Mouse (Mus musculus): ENCODE data around the gene Cemip.
A peak's percentile ranks its signal among the peaks of the same experiment; 100 is the strongest.
"Not testable (repeated sequence)": the region's sequence is repeated elsewhere in the genome, so short reads cannot be mapped to it uniquely, and the experiment has no call there.

Gene Cemip

DNA sequence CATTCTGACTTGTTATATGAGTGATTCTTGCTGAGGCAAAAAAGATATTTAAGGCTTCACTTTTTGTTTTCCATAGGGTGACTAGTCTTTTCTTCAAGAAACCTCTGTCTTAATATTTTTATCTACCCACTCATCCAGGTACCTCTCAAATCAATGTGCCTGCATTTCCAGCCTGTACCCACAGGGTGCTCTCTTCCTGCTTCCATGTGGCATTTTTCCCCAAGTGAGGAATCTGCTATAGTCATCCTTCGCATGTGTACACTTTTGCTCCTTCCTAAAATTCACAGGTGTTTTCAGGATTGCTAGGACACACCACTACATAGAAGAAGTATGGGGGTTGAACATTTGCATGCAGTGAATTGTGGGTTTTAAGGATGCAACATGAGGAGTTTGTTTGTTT lies 192.0 kb downstream of the Cemip start:
- DNase-seq (ENCODE audit: low spot score in 2 of 2): no peak

DNA sequence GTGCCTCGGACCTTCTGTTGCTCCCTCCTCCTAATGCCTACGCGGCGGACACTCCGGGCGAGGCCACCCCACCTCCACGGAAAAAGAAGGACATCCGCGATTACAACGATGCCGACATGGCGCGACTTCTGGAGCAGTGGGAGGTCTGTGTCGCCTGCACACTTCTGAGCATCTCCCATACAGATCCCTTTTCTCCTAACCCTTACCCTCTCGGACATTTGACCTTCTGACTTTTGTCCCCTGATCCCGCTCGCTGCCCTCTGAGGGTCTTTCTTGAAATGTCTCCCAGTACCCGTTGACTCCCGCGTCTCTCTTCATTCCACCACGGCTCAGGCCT lies 194.0 kb downstream of the Cemip start:
- no peak for DNase-seq (ENCODE audit: low spot score in 2 of 2)

DNA sequence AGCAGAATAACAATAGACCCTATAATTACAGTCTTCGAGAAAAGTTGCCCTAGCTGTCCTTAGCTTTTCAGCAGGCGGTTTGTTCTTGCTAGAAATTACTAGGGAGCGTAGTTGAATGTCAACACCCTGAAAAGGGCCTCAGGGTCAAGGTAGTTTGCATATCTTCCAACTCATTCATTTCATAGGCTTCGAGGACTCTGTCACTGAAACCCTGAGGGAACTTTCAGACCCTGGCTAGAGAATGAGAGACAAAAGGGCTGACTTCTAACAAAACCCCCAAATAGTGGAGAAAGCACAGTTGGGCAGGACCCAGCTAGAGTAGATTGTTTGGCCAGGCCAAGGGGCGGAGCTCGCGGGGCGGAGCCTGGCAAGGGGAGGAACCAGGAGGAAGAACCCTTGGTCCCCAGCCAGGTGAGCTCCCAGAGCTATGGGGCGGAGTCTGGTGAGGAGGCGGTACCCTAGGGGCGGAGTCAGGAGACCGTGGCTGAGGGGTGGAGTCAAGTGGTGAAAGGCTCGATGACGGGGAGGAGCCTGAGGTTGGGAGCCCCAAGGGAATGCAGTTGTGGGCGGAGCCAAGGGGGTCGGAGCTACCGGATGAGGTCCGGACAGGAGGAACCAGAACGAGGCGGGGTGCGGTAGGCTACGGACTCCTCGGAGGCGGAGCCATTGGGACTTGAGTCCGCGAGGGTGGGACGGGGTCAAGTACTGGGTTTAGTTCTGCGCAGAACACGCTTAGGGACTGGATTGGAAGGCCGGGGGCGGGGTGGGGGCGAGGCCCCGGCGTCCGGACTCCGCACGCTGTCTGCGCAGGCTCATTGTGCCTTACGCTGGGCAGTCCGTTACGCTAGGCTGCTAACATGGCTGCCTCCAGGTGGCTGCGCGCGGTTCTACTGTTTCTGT lies 194.6 kb downstream of the Cemip start:
- peak; percentile 100 for DNase-seq (ENCODE audit: low spot score in 2 of 2)

DNA sequence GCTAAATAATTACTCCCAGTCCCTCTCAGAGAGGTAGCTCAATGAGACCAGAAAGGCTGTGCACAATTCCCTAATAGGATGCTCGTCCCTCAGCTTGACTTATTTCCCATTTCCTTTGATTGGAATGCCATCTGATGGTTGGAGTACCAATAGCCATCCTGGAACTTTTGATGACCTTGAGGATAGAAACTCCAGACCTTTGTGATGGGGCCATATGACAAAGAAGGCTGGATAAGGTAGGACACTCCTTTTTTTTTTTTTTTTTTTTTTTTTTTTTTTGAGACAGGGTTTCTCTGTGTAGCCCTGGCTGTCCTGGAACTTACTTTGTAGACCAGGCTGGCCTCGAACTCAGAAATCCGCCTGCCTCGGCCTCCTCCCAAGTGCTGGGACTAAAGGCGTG lies 196.4 kb downstream of the Cemip start:
- not testable (repeated sequence) for DNase-seq (ENCODE audit: low spot score in 2 of 2)

DNA sequence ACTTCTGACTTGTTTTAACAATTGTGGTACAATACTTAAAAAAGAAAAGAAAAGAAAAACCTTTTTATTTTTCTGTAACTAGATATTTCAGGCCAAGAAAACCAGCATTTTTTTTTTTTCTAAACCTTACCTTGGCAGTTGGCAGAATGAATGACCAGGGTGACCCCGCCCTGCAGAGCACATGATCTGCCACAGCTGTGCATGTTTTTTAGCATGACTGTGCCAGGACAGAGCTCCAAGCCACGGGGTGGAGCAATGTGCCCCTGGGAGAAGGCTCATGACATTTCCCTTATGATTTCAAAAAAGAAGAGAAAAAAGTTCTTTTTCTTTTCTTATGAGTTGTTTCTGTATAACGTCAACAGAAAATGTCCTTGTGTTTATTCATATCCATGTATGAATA lies 196.9 kb downstream of the Cemip start:
- peak in 1 of 2 experiments; percentile 62 for DNase-seq (ENCODE audit: low spot score in 2 of 2)

DNA sequence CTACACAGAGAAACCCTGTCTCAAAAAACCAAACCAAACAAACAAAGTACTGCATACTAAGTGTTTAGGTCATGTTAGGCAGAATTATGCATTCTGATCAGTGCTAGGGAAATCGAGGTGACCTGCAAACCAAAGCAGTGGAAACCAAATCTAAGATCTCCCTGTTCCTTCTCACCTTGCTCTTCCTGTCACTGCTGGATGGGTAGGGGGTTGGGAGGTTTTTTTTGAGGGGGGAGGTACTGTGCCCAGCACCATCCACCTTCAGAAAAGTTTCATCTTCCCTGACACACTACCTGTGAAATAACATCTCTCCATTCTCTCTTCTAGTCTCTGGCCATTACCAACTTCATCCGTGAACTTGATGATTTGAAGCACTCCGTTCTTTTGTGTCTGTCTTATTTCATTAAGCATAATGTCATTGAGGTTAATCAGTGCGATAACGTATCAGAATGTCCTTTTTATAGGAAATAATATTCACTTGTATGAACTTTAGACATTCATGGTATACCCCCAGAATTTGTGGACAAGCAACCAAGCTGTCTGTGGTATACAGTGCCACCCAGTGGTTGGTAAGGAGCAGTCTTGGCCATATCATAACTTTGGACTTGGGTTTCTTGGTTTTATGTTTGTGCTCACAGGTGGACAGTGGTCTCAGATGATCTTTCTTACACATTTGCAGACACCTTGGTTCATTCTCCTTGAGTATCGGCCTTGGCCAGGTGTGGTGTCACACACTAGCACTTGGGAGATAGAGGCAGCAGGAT lies 199.8 kb downstream of the Cemip start:
- peak in 1 of 2 experiments; percentile 57 for DNase-seq (ENCODE audit: low spot score in 2 of 2)

DNA sequence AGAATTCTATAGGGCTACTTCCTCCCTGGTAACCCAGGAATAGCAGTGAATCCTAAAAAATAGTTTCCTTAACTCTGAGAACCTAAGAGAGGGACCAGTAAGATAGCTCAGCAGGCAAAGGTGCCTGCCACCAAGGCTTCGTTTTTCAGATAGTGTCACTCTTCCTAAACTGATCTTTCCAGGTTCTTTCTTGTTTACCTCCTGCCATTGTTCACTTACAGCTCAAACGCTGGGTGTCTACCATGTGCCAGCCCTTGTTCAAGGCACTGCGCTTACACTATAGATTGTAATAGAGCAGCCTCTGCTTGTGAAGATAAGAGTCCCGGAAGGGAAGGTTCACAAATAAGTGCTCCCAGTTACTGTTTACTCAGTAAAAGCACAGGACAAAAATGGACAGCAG lies 200.5 kb downstream of the Cemip start:
- DNase-seq (ENCODE audit: low spot score in 2 of 2): peak in 1 of 2 experiments; percentile 45

DNA sequence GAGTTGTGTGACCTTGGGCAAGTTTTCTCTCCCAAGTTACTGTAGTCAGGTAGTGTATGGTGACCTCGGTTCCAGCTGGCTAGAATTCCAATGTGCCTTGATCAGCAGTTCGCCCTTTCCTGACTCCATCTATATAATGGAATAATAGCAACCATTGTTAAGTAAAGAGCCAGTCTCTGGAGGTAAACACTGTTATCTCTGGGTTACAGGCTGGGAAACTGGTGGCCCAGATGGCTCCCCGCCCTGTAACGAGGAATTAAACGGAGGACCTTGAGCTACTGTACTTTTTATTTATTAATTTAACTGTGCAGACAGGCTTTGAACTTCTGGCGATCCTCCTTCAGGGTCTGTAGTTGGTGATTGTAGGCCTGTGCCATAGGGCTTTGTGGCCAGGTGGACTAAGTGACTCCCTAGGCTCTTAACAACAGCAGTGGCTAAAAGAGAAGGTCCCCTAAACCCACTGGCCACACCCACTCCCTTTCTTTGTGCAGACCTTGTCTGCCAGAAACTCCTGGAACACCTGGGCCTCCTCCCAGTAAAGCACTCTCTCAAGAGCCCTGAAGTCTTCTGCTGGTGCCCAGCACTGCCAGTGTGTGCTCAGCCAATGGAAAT lies 201.3 kb downstream of the Cemip start:
- DNase-seq (ENCODE audit: low spot score in 2 of 2): peak; percentile 67 to 73

DNA sequence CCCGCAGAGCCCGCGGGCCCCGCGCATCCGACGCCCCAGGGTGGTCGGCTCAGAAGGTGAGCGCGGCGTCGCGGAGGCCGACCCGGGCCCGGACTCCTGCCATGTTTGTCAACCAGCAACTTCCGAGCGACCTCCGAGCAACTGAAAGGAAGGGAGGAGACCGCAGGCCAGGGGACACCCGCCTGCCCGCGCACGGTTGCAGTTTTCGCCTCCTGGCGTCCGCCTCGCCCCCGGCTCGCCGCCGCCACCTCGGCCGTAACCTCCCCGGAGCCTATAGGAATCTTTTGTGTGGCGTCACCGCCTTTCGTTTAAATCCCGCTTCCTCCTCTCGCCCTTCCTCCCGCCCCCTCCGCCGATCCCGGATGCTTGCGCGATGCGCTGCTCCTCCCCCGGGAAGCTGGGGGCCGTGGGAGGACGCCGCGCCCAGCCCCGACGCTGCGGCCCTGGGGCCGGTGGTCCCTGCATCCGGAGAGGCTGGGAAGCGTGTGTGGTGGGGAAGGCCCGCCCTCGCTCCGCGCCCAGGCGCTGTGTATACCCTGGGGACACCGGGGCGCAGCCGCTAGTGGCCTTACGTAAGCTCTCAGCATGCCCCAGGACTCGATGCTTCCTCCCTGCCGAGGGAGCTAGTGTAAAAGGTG lies 202.2 kb downstream of the Cemip start, which contains the start of the genes Tlnrd1 and Mesd:
Tlnrd1 (minus strand) TSS at position 285 of the 638 bp plus-strand sequence.
Mesd (plus strand) TSS at position 446 of the 638 bp plus-strand sequence.
- peak; percentile 85 to 87 for DNase-seq (ENCODE audit: low spot score in 2 of 2)

DNA sequence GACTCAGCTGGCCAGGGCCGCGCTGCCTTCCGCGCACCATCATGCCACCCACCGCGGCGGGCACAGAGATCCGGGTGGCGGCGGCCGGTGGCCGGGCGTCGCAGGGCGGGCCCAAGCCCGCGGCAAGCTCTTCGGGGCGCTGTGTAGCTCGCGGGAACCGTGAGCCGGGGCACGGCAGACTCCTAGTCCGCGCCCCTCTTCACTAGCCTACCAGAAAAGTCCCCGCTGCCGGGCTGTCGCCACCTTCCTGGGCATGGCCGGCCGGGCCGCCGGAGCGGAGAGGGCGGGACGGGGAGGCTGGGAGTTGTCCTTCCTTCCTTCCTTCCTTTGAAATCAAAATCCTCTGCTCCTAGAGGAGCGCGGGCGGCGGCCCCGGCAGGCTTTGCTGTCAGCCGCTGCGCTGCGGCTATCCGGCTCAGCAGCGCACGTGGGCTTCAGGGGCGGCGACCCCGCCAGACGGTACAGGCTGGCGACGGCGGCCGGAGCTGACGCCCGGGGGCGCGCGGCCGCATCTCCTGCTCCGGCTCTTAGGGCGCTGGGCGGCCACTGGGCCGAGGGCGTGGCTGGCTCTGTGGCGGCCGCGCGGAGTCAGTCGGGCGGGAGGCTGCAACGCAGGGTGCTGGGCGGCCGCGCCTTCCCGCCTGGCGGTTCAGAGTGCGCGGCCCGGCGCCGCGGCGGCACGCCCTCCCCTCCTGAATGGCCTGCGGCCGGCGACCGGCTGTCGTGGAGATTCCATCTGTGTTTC lies 202.9 kb downstream of the Cemip start:
- DNase-seq (ENCODE audit: low spot score in 2 of 2): peak; percentile 76 to 86
